Mouse (Mus musculus) liver, embryonic 15.5 days (tissue): ENCODE results near the gene Ccdc154. TPM values are rescaled to one million over a fixed set of nuclear protein-coding genes. Genes with fewer than 3 reads are reported as not detected.

Experiments used
- ATAC-seq: fragments of 200-750 bp; cut with Nextera tagmentation; 2 replicates; pipeline ENCODE4 v1.8.0; 2017; ENCODE audit warnings: moderate number of reproducible peaks, mild to moderate bottlenecking, moderate library complexity; ENCODE audit not compliant: insufficient read depth
- H3K27ac ChIP-seq: fragments of 300-500 bp; sonication (generic); replicated peaks from 2 replicates; pipeline ENCODE4 v1.5.1; 2015; ENCODE audit warnings: mild to moderate bottlenecking, inconsistent platforms
- H3K27me3 ChIP-seq: fragments of 300-500 bp; sonication (generic); 2 replicates; pipeline ENCODE4 v1.6.1; 2015; ENCODE audit warnings: mild to moderate bottlenecking, inconsistent platforms
- H3K36me3 ChIP-seq: fragments of 300-500 bp; sonication (generic); replicated peaks from 2 replicates; pipeline ENCODE4 v1.6.1; 2015; ENCODE audit warnings: moderate library complexity, mild to moderate bottlenecking, inconsistent platforms
- H3K4me1 ChIP-seq: fragments of 300-500 bp; sonication (generic); replicated peaks from 2 replicates; pipeline ENCODE4 v1.6.1; 2015; ENCODE audit warnings: inconsistent platforms
- H3K4me2 ChIP-seq: fragments of 300-500 bp; sonication (generic); 2 replicates; pipeline ENCODE4 v1.6.1; 2015; ENCODE audit warnings: moderate library complexity, mild to moderate bottlenecking, inconsistent platforms
- H3K4me3 ChIP-seq: fragments of 300-500 bp; sonication (generic); replicated peaks from 2 replicates; pipeline ENCODE4 v1.5.1; 2015; ENCODE audit warnings: mild to moderate bottlenecking, inconsistent platforms
- H3K9ac ChIP-seq: fragments of 300-500 bp; sonication (generic); 2 replicates; pipeline ENCODE4 v1.6.1; 2015; ENCODE audit warnings: moderate library complexity, mild to moderate bottlenecking, inconsistent platforms
- H3K9me3 ChIP-seq: fragments of 300-500 bp; sonication (generic); replicated peaks from 2 replicates; pipeline ENCODE4 v1.6.1; 2016; ENCODE audit warnings: inconsistent platforms
- WGBS: fragments of 180-500 bp; shearing (Covaris S2); methylation state at CpG from one replicate; pipeline ENCODE4 v1.1.7; 2015; ENCODE audit warnings: mixed read lengths; ENCODE audit not compliant: insufficient replicate concordance; 5-methylcytosine and 5-hydroxymethylcytosine counted together
- polyA plus RNA-seq: library from polyadenylated mRNA; unstranded; fragments of >200 nt; fragmentation: Nextera tagmentation; extraction: Ambion mirVana; gene quantifications from 2 replicates; pipeline ENCODE4 v1.2.1, GENCODE M21; 2015

Ccdc154 gene
- polyA plus RNA-seq, 1 experiment from 2014 or later: not detected

GRCm38 (mm10) chr17:25184129-25184691, 21.9 kb downstream of the Ccdc154 start, which contains the start of gene BC003965:
BC003965 (plus strand) TSS chr17:25184554.
- peak within 1 kb of the TSS; percentile 91 for H3K4me2 ChIP-seq
- peak within 1 kb of the TSS; percentile 86 for H3K27ac ChIP-seq
- H3K9ac ChIP-seq: peak within 1 kb of the TSS; percentile 79
- H3K4me3 ChIP-seq: peak within 1 kb of the TSS; percentile 85
- peak; percentile 83 for ATAC-seq
- peaks cover 51% of the 10 kb centered on the region for H3K4me1 ChIP-seq
- WGBS: under 1% methylated on average over 50 of the region's 50 CpGs
- H3K9me3 ChIP-seq: no peaks in the 10 kb centered on the region
- peaks cover 29% of the 10 kb centered on the region for H3K27me3 ChIP-seq
- H3K36me3 ChIP-seq: 0 out of 2 replicates have a peak, but pooled peaks cover 6% of the 10 kb centered on the region

GRCm38 (mm10) chr17:25184961-25185360, 22.7 kb downstream of the Ccdc154 start:
- 4% methylated on average over 17 of the region's 17 CpGs for WGBS
- Histone ChIP-seq H3K27me3 (peaks cover 26% of the 10 kb centered on the region), H3K4me2 (peak overlapping the region; percentile 91), H3K9me3 (no peaks in the 10 kb centered on the region), H3K4me3 (peak overlapping the region; percentile 85), H3K36me3 (0 out of 2 replicates have a peak, but pooled peaks cover 6% of the 10 kb centered on the region), H3K9ac (peak overlapping the region; percentile 79), H3K4me1 (peaks cover 59% of the 10 kb centered on the region), H3K27ac (peak overlapping the region; percentile 86)
- ATAC-seq: peak; percentile 27; the same call in 1 of the 2 replicates

- Histone ChIP-seq H3K27ac (peak overlapping the region; percentile 76), H3K9me3 (no peaks in the 10 kb centered on the region), H3K36me3 (0 out of 2 replicates have a peak, but pooled peaks cover 12% of the 10 kb centered on the region), H3K4me1 (peaks cover 60% of the 10 kb centered on the region), H3K4me3 (peak overlapping the region; percentile 83), H3K27me3 (peaks cover 9% of the 10 kb centered on the region), H3K9ac (peak overlapping the region; percentile 77), H3K4me2 (peak overlapping the region; percentile 88)
- 8% methylated on average over 11 of the region's 11 CpGs for WGBS
- ATAC-seq: no peak
These were observed 25.5 kb downstream of the Ccdc154 start for GRCm38 (mm10) chr17:25187784-25188149.

- under 1% methylated on average over 98 of the region's 104 CpGs for WGBS
- H3K9me3 ChIP-seq: no peaks in the 10 kb centered on the region
- peak within 1 kb of the TSS; percentile 83 for H3K4me3 ChIP-seq
- peak within 1 kb of the TSS; percentile 76 for H3K27ac ChIP-seq
- peak within 1 kb of the TSS; percentile 88 for H3K4me2 ChIP-seq
- peaks cover 55% of the 10 kb centered on the region for H3K4me1 ChIP-seq
- peak; percentile 23 for ATAC-seq
- H3K36me3 ChIP-seq: 0 out of 2 replicates have a peak, but pooled peaks cover 12% of the 10 kb centered on the region
- H3K9ac ChIP-seq: peak within 1 kb of the TSS; percentile 77
- 0 out of 2 replicates have a peak, but pooled peaks cover 7% of the 10 kb centered on the region for H3K27me3 ChIP-seq
These were observed 26.1 kb downstream of the Ccdc154 start, which contains the start of gene Unkl for GRCm38 (mm10) chr17:25188150-25189031. Unkl (plus strand) TSS chr17:25188397.

- Histone ChIP-seq H3K9ac (peak overlapping the region; percentile 77), H3K4me3 (peak overlapping the region; percentile 83), H3K27me3 (0 out of 2 replicates have a peak, but pooled peaks cover 7% of the 10 kb centered on the region), H3K9me3 (no peaks in the 10 kb centered on the region), H3K27ac (no peak overlapping the region), H3K4me2 (peak overlapping the region; percentile 88), H3K4me1 (peaks cover 48% of the 10 kb centered on the region), H3K36me3 (0 out of 2 replicates have a peak, but pooled peaks cover 14% of the 10 kb centered on the region)
- ATAC-seq: no peak
- WGBS: 5% methylated on average over 16 of the region's 16 CpGs
These were observed 26.8 kb downstream of the Ccdc154 start for GRCm38 (mm10) chr17:25189091-25189490.

GRCm38 (mm10) chr17:25202401-25202800, 40.1 kb downstream of the Ccdc154 start:
- Histone ChIP-seq H3K4me1 (no peaks in the 10 kb centered on the region), H3K27ac (no peak overlapping the region), H3K9me3 (no peaks in the 10 kb centered on the region), H3K27me3 (no peaks in the 10 kb centered on the region), H3K9ac (no peak overlapping the region), H3K4me3 (no peak overlapping the region), H3K36me3 (peaks cover 59% of the 10 kb centered on the region), H3K4me2 (no peak overlapping the region)
- 73% methylated on average over 4 of the region's 4 CpGs for WGBS
- ATAC-seq: no peak

GRCm38 (mm10) chr17:25210006-25210405, 47.7 kb downstream of the Ccdc154 start:
- H3K36me3 ChIP-seq: peaks cover 77% of the 10 kb centered on the region
- WGBS: 82% methylated on average over 4 of the region's 4 CpGs

GRCm38 (mm10) chr17:25210680-25211466, 48.6 kb downstream of the Ccdc154 start:
- H3K27me3 ChIP-seq: no peaks in the 10 kb centered on the region
- H3K27ac ChIP-seq: no peak overlapping the region
- no peak overlapping the region for H3K4me2 ChIP-seq
- peaks cover 74% of the 10 kb centered on the region for H3K36me3 ChIP-seq
- 71% methylated on average over 15 of the region's 15 CpGs for WGBS
- no peaks in the 10 kb centered on the region for H3K4me1 ChIP-seq
- H3K9ac ChIP-seq: no peak overlapping the region
- no peak overlapping the region for H3K4me3 ChIP-seq
- H3K9me3 ChIP-seq: no peaks in the 10 kb centered on the region
- ATAC-seq: no peak

More at GRCm38 (mm10) chr17:25210006-25210405, 47.7 kb downstream of the Ccdc154 start:
- Histone ChIP-seq H3K4me3 (no peak overlapping the region), H3K9me3 (no peaks in the 10 kb centered on the region), H3K4me1 (no peaks in the 10 kb centered on the region), H3K27me3 (no peaks in the 10 kb centered on the region), H3K27ac (no peak overlapping the region), H3K4me2 (no peak overlapping the region), H3K9ac (no peak overlapping the region)
- no peak for ATAC-seq

- Histone ChIP-seq H3K27me3 (no peaks in the 10 kb centered on the region), H3K4me3 (no peak overlapping the region), H3K9ac (no peak overlapping the region), H3K4me1 (no peaks in the 10 kb centered on the region), H3K27ac (no peak overlapping the region), H3K9me3 (no peaks in the 10 kb centered on the region), H3K4me2 (no peak overlapping the region), H3K36me3 (peaks cover 70% of the 10 kb centered on the region)
- WGBS: 73% methylated on average over 4 of the region's 4 CpGs
- ATAC-seq: no peak
These were observed 49.4 kb downstream of the Ccdc154 start for GRCm38 (mm10) chr17:25211705-25212104.

- H3K9ac ChIP-seq: no peak overlapping the region
- H3K27ac ChIP-seq: no peak overlapping the region
- peaks cover 54% of the 10 kb centered on the region for H3K36me3 ChIP-seq
- no peaks in the 10 kb centered on the region for H3K27me3 ChIP-seq
- H3K4me3 ChIP-seq: no peak overlapping the region
- H3K4me2 ChIP-seq: no peak overlapping the region
- no peak for ATAC-seq
- no peaks in the 10 kb centered on the region for H3K9me3 ChIP-seq
- 65% methylated on average over 3 of the region's 3 CpGs for WGBS
- H3K4me1 ChIP-seq: peaks cover 2% of the 10 kb centered on the region; the same call in 1 of the 2 replicates
These were observed 53.2 kb downstream of the Ccdc154 start for GRCm38 (mm10) chr17:25215431-25215830.
